Mouse (Mus musculus) embryonic fibroblast, embryonic 13.5 days (primary cell): ENCODE data around the gene Pgm1.

Experiments used
- CTCF ChIP-seq: IDR thresholded peaks from 2 replicates; pipeline ENCODE4 v1.5.1; 2011; ENCODE audit warnings: mild to moderate bottlenecking, control low read depth, low read length, moderate library complexity, borderline replicate concordance; ENCODE audit not compliant: insufficient read depth
- POLR2A ChIP-seq: IDR thresholded peaks from 2 replicates; pipeline ENCODE4 v1.6.1; 2011; ENCODE audit warnings: low read depth, mild to moderate bottlenecking, control low read depth, low read length, moderate library complexity

DNA sequence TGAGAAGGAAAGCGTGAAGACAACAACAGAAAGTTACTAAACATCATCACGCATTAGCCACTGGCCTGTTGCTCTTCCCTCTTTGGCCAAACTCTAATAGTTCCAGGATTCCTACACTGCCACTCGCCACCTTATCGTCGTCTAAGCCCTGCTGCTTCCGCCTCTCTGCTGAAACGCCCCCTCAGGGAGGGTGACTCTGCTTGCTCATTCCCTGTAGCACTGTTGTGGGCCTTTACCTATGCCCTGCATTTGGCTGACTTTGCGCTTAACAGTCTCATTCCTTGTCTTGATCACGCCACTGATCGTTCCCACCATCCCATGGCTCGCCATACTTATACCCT is 2.0 kb downstream of the Pgm1 start:
- TF ChIP-seq CTCF (no peak), POLR2A (no peak)
